Mouse (Mus musculus): ENCODE data around the gene Uqcrc1.

Uqcrc1 gene

DNA sequence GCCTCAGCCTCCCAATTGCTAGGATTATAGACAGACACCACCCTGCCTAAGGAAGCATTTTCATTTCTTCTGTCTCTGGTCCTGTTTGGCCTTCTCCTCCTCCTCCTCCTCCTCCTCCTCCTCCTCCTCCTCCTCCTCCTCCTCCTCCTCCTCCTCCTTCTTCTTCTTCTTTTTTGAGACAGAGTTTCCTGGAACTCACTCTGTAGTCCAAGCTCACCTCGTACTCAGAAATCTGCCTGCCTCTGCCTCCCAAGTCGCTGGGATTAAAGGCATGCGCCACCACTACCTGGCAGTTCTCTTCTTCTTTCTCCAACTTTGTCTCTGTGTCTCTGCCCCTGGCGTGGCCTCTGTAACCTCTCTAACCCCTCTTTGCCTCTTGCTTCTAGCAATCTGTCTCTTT, 49.3 kb downstream of the Uqcrc1 start, which contains the start of gene Ucn2:
Ucn2 (plus strand) TSS at position 301 of the 400 bp plus-strand sequence.
- DNase-seq (ENCODE audit: low read depth): no peak

DNA sequence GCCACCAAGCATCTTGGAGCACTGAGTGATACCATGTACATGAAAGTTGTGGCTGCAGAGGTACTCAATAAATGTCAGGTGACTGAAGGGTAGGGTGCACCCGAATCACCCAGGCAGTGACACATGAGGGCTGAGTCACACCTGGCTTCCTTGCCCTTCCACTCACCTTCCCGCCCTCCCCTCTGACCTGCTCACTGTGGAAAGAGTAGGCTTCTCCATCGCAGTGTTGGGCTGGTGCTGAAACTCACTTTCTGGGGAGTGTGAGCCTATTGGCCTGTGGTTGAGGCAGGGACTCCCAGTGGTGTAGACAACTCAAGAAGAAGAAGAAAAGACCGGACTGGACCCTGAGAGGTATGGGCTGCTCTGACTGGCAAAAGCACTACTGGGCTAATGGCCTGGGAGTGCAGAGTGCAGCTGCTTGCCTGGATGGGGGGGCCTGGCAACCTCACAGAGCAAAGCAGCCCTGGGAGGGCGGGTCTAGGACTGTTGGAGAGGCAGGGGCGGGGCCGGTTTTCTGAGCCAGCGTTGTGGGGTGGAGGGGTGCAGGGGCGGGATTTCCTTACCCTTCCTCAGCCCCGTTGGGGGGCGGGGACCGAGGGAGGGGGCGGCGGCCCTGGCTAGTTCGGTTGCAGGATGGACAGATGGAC, 51.4 kb downstream of the Uqcrc1 start:
- no peak for DNase-seq (ENCODE audit: low read depth)

DNA sequence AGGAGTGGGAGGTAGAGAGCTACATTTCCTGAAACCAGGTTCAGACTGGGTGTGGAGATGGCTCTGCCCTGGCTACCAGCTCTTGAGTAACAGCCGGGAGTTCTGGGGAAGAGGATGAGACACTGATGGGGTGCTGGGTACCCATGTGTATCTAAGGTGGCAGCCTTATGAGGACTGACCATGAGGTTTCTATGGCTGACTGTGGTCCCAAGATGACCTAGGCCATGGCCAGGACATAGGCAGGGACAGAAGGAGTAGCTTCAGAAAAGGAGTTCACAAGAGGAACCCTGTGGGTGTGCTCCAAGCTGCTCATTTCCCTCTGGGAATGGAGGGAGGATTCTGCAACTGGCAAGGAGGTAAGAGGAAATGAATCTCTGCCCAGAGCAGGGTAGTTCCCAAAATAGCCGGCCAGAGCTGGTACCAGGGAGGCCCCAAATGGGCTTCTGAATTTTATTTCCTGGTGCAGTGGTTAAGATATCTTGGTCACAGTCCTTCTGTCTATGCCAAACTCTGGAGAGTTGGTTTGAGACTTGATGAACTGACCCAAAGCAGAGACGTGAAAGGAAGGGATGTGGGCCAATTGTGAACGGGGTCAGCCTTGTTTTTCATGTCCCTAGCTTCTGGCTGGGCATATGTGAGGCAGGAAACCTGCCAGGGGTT, 53.5 kb downstream of the Uqcrc1 start:
- no peak for DNase-seq (ENCODE audit: low read depth)

DNA sequence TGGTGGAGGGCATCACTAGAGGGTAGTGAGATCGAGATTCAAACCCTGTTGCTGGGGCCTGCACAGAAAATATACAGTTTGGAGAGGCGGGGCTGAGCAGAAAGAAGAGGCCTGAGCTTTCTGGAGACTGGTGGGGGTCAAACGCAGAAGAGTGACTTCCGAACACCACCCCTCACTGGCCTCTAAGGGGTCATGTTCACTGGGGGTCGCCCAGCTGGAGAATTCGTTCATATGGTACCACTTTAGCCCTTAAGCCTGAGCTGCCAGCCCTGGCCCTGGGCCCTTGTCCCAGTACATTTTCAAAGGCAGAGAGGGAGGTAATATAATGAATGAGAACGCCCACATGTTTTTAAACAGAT, 54.0 kb downstream of the Uqcrc1 start:
- DNase-seq (ENCODE audit: low read depth): no peak

DNA sequence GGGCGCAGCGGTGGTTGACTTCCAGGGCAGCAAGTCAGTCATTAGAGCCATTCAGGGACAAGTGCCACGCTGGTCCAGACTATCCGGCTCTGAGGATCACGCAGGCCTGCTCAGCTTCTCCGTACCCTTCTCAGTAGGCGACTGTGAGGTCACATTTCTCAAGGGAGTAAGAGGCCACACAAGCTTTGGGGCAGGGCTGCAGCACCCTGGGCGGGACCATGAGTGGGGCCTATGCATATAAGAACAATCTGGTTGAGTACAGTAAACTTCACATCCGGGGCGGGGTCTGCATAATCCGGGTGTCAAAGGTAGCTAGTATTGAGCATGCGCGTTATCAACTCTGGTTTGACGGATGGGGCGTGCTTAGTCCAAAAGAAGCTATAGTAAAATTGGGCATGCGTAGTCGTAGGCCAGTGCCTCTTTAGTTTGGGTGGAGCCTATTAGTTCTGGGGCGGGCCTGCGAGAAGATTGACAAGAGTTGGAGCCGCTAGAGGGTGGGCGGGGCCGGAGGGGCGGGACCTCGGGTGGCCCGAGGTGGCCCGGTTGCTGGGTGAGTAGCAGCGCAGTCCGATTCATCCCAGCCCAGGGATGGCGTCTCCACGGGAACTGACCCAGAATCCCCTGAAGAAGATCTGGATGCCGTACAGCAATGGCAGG, 55.1 kb downstream of the Uqcrc1 start, which contains the start of gene Pfkfb4:
Pfkfb4 (plus strand) TSS at position 351 of the 657 bp plus-strand sequence.
- peak; percentile 99 for DNase-seq (ENCODE audit: low read depth)

DNA sequence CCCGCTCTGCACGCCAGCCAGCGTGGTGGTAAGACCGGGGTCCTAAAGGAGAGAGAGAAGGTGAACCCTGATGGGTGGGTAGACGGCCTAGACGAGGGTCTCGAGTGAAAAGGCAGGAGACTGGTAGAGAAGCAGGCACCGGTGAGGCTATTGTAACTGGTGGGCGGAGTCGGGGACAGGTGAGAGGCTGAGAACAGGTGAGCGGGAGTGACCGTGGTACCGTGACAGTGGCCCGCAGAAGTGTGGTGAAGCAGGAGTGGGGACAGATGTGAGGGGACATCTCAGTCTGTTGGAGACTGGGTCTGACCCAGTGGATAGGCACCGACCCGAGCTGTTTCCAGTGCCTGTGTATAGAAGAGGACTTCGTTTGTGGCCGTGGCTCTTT, 55.6 kb downstream of the Uqcrc1 start:
- DNase-seq (ENCODE audit: low read depth): no peak

DNA sequence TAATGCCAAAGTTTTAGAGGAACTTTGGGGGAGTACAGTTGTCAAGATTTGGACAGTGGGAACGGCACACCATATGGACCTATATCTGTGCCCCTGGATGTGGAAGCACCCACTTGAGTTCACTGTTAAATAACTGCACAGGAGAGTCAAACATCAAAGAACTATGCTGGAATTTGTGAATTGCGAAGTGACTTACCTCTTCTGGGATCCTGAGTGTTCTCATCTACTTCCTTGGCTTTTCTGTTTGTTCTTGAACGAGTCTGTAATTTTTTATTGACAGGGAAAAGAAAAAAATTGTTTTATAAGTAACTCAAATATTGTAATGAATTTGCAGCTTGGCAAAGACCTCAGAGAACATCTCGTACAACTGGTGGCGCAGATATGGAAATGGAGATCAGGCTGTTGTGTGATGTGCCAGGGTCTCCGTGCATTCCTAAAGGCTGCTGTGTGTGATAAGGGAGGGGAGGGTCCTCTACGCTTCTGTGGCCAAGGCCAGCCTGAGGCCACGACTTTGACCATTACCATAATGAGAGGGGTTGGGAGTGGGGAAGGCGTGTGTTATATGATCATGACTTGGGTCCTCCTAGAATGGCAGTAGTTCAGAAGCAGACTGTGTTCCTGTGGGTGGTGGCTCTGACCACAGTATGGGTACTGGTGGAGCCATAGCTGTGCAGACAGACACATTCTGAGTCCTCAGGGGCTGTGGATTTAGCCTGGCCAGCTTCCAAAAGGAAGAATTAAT, 56.4 kb downstream of the Uqcrc1 start:
- no peak for DNase-seq (ENCODE audit: low read depth)

DNA sequence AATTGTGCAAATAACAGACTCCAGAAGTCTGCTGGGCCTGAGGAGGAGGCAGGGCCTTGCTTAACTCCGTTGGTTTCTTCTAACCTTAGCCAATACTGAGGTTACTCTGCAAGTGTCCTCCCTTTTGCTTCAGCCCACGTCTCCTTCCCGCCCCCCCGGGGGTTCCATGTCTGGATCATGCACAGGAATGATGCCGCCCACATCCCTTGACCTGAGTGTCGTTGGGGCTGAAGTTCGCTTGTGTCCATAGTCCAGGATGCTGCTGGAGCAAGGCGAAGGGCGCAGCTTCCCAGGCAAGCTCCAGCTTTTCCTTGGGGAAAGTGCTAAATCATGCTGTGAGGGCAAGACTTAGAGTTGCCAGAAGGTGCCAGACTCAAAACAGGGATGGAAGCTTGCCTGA, 60.0 kb downstream of the Uqcrc1 start:
- DNase-seq (ENCODE audit: low read depth): no peak

DNA sequence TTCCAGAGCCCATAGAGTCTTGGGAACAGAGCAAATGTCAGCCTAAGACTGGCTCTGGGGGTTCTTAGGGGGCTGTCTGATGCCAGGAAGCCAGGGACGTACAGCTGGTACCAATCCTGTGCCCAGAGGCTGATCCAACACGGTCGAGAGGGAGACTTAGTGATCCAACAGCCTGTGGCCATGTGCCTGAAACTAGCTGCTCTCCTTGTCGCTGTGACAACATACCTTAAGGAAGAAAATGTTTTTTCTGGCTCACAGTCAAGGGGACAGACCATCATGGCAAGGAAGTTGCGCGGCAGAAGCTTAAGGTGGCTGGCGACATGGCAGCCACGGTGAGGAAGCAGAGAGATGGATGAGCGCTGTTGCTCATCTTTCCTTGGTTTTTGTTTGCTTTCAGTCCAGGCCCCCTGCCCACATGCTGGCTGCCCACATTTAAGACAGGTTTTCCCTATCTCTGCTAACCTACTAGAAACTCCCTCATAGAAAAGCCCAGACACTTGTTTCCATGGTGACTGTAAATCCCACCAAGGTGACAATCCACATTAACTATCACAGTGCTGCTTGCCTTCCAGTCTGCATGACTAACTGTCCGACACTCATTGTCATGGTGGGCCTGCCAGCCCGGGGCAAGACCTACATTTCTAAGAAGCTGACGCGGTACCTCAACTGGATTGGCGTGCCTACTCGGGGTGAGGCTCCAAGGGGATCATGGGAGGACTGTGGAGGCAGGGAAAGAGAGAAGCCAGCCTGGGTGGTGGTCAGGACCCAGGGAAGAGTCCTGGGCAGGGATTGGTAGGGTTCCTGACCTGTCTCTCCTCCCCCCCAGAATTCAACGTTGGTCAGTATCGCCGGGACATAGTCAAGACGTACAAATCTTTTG, 62.1 kb downstream of the Uqcrc1 start:
- no peak for DNase-seq (ENCODE audit: low read depth)

DNA sequence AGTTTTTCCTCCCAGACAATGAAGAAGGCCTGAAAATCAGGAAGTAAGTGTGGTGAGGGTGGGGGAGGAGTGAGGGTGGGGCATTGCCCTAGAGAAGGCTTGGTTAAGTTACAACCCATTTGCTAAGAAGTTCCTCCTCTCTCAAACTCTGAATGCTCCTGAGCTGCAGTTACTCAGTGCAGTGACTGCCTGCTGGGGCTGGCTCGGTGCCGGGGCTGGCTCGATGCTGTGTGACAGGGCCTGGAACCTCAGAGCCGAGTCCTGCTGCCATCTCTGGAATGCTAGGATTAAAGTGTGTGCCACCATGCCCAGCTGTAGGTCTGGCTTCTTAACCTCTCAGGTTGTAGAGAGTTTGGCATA, 62.7 kb downstream of the Uqcrc1 start:
- DNase-seq (ENCODE audit: low read depth): no peak

Data from c-Kit-positive CD71-positive TER-119-negative erythroid progenitor cells, embryonic 14.5 days (primary cell).